Mouse (Mus musculus) heart, embryonic 14.5 days (tissue): ENCODE data around the gene Bcl2. TPM values are rescaled to one million over a fixed set of nuclear protein-coding genes. Genes with fewer than 3 reads are reported as not detected.

ENCODE experiments used
- ATAC-seq: fragments of 200-750 bp; cut with Nextera tagmentation; 2 replicates; pipeline ENCODE4 v1.8.0; 2017; ENCODE audit warnings: low read depth, moderate TSS enrichment; ENCODE audit not compliant: insufficient number of reproducible peaks, insufficient read depth, low FRiP score
- H3K27ac ChIP-seq, 2 experiments: fragments of 200-500 bp in 1 of 2; fragments of 300-500 bp in 1 of 2; sonication (generic) in 1 of 2; replicated peaks in 1 of 2; 2 replicates each; pipeline ENCODE4 v1.5.1; 2012 to 2014; ENCODE audit warnings: low read depth in 2 of 2, low read length in 2 of 2, control low read depth in 1 of 2, mild to moderate bottlenecking in 1 of 2, mixed read lengths in 1 of 2; ENCODE audit not compliant: control insufficient read depth in 1 of 2, insufficient read depth in 1 of 2
- H3K27me3 ChIP-seq: fragments of 300-500 bp; sonication (generic); 2 replicates; pipeline ENCODE4 v1.6.1; 2014; ENCODE audit warnings: mild to moderate bottlenecking, low read length, control low read depth; ENCODE audit not compliant: control insufficient read depth, insufficient read depth
- H3K36me3 ChIP-seq: fragments of 300-500 bp; sonication (generic); 2 replicates; pipeline ENCODE4 v1.6.1; 2014; ENCODE audit warnings: mild to moderate bottlenecking, control low read depth, low read length, mixed read lengths; ENCODE audit not compliant: control insufficient read depth, insufficient read depth
- H3K4me1 ChIP-seq, 2 experiments: fragments of 200-500 bp in 1 of 2; fragments of 300-500 bp in 1 of 2; sonication (generic) in 1 of 2; 2 replicates each; pipeline ENCODE4 v1.6.1; 2012 to 2014; ENCODE audit warnings: low read length in 2 of 2, control low read depth in 1 of 2, mixed read lengths in 1 of 2; ENCODE audit not compliant: control insufficient read depth in 2 of 2, insufficient read depth in 2 of 2
- H3K4me2 ChIP-seq: fragments of 300-500 bp; sonication (generic); 2 replicates; pipeline ENCODE4 v1.6.1; 2014; ENCODE audit warnings: mild to moderate bottlenecking, low read length
- H3K4me3 ChIP-seq, 2 experiments: fragments of 200-500 bp in 1 of 2; fragments of 300-500 bp in 1 of 2; sonication (generic) in 1 of 2; 2 replicates each; pipeline ENCODE4 v1.5.1; 2012 to 2014; ENCODE audit warnings: low read length in 2 of 2, mild to moderate bottlenecking in 2 of 2, control low read depth in 1 of 2, low read depth in 1 of 2, moderate library complexity in 1 of 2; ENCODE audit not compliant: control insufficient read depth in 1 of 2, insufficient read depth in 1 of 2
- H3K9ac ChIP-seq: fragments of 300-500 bp; sonication (generic); 2 replicates; pipeline ENCODE4 v1.6.1; 2014; ENCODE audit warnings: mild to moderate bottlenecking, low read length
- H3K9me3 ChIP-seq: fragments of 300-500 bp; sonication (generic); 2 replicates; pipeline ENCODE4 v1.6.1; 2016; ENCODE audit warnings: low read length, control low read depth; ENCODE audit not compliant: control insufficient read depth
- WGBS: fragments of 180-500 bp; shearing (Covaris S2); extraction: QIAGEN DNeasy Blood & Tissue Kit; methylation state at CpG from one replicate; pipeline ENCODE4 v1.1.7; 2014; 5-methylcytosine and 5-hydroxymethylcytosine counted together
- polyA plus RNA-seq: library from polyadenylated mRNA; unstranded; fragments of >200 nt; fragmentation: Nextera tagmentation; extraction: Ambion mirVana; gene quantifications from 2 replicates; pipeline ENCODE4 v1.2.1, GENCODE M21; 2014

The Bcl2 gene
- polyA plus RNA-seq, 1 experiment from 2014 or later: 6.2 TPM

GRCm38 (mm10) chr1:106601247-106601646, 112.8 kb downstream of the Bcl2 start:
- H3K4me2 ChIP-seq: no peak overlapping the region
- H3K27ac ChIP-seq: no peak overlapping the region
- ATAC-seq: no peak
- no peaks in the 10 kb centered on the region for H3K36me3 ChIP-seq
- no peak overlapping the region for H3K9ac ChIP-seq
- H3K9me3 ChIP-seq: no peaks in the 10 kb centered on the region
- no peaks in the 10 kb centered on the region for H3K27me3 ChIP-seq
- H3K4me3 ChIP-seq: no peak overlapping the region
- peaks cover 10 to 19% of the 10 kb centered on the region in 2 experiments for H3K4me1 ChIP-seq
- WGBS: 91% methylated on average over 4 of the region's 4 CpGs

DNA sequence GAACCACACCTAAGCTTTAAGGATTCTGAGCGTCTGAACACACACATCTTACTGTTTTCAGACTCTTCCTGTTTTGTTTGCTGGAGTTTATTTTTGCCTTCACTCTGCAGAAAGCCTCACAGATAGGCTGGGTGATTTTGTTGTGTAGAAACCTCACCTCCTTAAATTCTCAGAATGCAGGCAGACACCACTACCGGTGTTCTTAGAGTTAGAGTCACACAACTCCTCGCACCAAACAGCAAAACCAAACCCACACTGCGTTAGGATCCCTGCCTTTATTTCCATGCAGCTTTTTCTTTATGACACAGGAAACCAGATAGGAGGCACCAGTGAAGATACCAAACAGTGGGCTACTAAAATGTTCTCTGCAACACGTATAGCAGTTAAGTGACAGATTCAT, 113.2 kb downstream of the Bcl2 start:
- H3K4me1 ChIP-seq: peaks cover 10 to 19% of the 10 kb centered on the region in 2 experiments
- no peak overlapping the region for H3K27ac ChIP-seq
- no peak overlapping the region for H3K4me3 ChIP-seq
- no peak overlapping the region for H3K9ac ChIP-seq
- H3K27me3 ChIP-seq: no peaks in the 10 kb centered on the region
- 72% methylated on average over 5 of the region's 5 CpGs for WGBS
- no peaks in the 10 kb centered on the region for H3K9me3 ChIP-seq
- no peaks in the 10 kb centered on the region for H3K36me3 ChIP-seq
- no peak for ATAC-seq
- H3K4me2 ChIP-seq: no peak overlapping the region

DNA sequence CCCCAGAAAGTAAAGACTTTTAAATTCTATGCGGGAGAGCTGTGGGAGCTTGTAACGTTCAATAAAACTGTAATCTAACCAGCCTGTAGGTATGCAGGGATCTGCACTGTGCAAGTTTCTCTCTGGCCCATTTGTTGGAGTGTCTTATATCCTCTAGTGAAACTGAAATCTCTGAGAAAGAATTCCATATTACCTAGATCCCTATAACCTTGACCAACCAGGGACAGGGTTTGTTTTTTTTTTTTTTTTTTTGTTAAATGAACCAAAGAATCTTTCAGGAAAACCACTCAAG, 115.8 kb downstream of the Bcl2 start:
- no peak for ATAC-seq
- 87% methylated on average over 2 of the region's 2 CpGs for WGBS

DNA sequence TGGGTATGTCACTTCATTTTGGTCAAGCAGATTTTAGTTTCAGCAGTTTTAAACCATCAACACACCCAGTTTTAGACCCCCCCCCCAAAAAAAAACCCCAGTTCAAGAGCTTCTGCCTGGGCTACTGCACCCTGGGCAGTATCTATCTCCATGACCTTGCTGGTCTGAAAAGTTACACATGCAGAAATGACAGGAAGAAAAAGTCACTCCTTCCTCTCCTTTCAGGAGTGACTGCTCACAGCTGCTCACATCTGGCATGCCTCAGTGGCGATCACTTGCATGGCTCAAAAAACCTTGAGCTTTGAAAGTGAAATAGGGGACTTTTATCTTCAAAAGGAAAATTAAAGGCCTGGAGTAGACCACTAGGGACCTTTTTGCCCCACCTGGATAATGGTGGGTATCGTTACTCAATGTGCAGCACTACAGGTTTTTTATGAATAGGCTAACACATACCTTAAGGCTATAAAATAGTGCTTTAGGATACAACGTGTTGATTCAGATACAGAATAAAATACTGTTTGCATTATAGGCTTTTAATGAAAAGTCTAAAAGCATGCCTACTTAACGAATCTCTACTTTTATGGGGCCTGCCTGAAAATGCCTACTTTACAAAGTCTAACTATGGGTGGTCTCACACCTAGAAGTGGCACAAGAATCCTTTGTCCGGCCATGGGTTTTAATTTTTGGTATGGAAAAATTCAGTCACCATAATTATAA, 116.3 kb downstream of the Bcl2 start:
- Histone ChIP-seq H3K4me3 (no peak overlapping the region), H3K4me2 (no peak overlapping the region), H3K27me3 (no peaks in the 10 kb centered on the region), H3K27ac (no peak overlapping the region), H3K9me3 (no peaks in the 10 kb centered on the region), H3K9ac (no peak overlapping the region), H3K36me3 (no peaks in the 10 kb centered on the region), H3K4me1 (peaks cover 3 to 8% of the 10 kb centered on the region in 2 experiments)
- 83% methylated on average over 5 of the region's 5 CpGs for WGBS
- ATAC-seq: no peak

More for the DNA sequence above, 115.8 kb downstream of the Bcl2 start:
- Histone ChIP-seq H3K27ac (no peak overlapping the region), H3K4me2 (no peak overlapping the region), H3K4me3 (no peak overlapping the region), H3K9ac (no peak overlapping the region), H3K36me3 (no peaks in the 10 kb centered on the region), H3K27me3 (no peaks in the 10 kb centered on the region), H3K4me1 (peaks cover 8 to 13% of the 10 kb centered on the region in 2 experiments), H3K9me3 (no peaks in the 10 kb centered on the region)

DNA sequence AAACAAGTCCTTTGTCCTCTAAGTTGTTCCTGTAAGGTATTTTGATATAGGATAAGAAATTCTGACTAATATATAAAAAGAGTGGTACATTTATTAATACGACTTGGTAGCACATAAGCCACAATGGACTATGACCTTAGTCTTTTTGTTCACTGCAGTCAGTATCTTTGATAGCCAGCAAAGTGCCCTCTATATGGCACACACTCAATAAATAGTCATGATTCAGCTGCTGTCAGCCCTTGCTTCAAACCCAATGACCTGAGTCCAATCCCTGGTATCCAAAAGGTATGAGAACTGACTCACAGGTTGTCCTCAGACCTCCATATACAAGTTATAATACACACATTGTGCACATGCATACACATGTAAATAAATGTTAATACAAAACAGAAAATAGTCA, 117.7 kb downstream of the Bcl2 start:
- Histone ChIP-seq H3K4me1 (0 out of 4 replicates have a peak, but pooled peaks cover 0 to 3% of the 10 kb centered on the region in 2 experiments), H3K27ac (no peak overlapping the region), H3K9ac (no peak overlapping the region), H3K36me3 (no peaks in the 10 kb centered on the region), H3K27me3 (no peaks in the 10 kb centered on the region), H3K9me3 (no peaks in the 10 kb centered on the region), H3K4me2 (no peak overlapping the region), H3K4me3 (no peak overlapping the region)
- no peak for ATAC-seq
- WGBS: 95% methylated on average over 1 of the region's 1 CpGs

GRCm38 (mm10) chr1:106595286-106595885, 118.7 kb downstream of the Bcl2 start:
- Histone ChIP-seq H3K9ac (no peak overlapping the region), H3K4me1 (0 out of 4 replicates have a peak, but pooled peaks cover 0 to 3% of the 10 kb centered on the region in 2 experiments), H3K4me3 (no peak overlapping the region), H3K36me3 (no peaks in the 10 kb centered on the region), H3K4me2 (no peak overlapping the region), H3K27ac (no peak overlapping the region), H3K9me3 (no peaks in the 10 kb centered on the region), H3K27me3 (no peaks in the 10 kb centered on the region)
- 94% methylated on average over 6 of the region's 6 CpGs for WGBS
- no peak for ATAC-seq

DNA sequence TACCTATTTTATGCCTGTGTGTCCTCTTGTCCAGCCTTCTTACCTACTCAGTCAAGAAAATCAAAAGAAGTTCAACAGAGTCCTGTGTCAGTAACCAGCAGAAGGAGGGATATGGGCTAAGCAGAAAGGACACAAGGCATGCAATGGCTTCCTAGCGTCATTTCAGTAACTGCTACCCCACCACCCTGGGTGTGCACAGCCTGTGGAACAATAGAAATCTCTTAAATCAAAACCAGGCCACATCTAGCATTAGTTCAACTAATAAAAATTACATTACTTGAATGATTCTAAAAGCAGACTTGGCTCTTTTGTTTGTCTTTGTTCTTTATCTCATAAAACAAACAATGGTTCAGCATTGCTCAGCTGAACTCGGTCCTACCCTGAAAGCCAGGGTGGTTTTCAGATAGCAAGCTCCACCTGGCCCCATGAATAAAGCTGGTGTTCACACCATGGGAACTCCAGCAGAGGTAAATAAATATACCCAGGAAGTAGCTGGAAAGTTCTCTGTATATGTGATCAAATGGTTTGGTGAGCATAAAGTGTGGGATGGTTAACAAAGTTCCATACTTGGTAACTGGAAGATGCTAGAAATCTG, 122.8 kb downstream of the Bcl2 start:
- WGBS: 54% methylated on average over 2 of the region's 2 CpGs

More for the DNA sequence above, 122.8 kb downstream of the Bcl2 start:
- no peak overlapping the region for H3K4me3 ChIP-seq
- peaks cover 0 to 3% of the 10 kb centered on the region in 2 experiments; a peak in 1 of 4 replicates for H3K4me1 ChIP-seq
- no peaks in the 10 kb centered on the region for H3K36me3 ChIP-seq
- no peak for ATAC-seq
- H3K4me2 ChIP-seq: no peak overlapping the region
- no peak overlapping the region for H3K27ac ChIP-seq
- no peak overlapping the region for H3K9ac ChIP-seq
- H3K27me3 ChIP-seq: no peaks in the 10 kb centered on the region
- no peaks in the 10 kb centered on the region for H3K9me3 ChIP-seq
